Mouse (Mus musculus): ENCODE data around the gene Kif14. TPM values are rescaled to one million over a fixed set of nuclear protein-coding genes. Genes with fewer than 3 reads are reported as not detected.

Gene Kif14
- polyA plus RNA-seq, 1 experiment, result 14.6 TPM

- H3K4me1 ChIP-seq (ENCODE audit: control insufficient read depth, insufficient read depth, low read length), result peaks cover 4% of the 10 kb centered on the region
- TF ChIP-seq POLR2A (IDR thresholded peaks at IDR 0.05; ENCODE audit: low read depth, low read length) (no peak), CTCF (IDR thresholded peaks at IDR 0.05; ENCODE audit: borderline replicate concordance, insufficient read depth, low read length) (no peak)
These were observed 105.4 kb downstream of the Kif14 start for GRCm38 (mm10) chr1:136571530-136571929.

GRCm38 (mm10) chr1:136577890-136578663 is 111.9 kb downstream of the Kif14 start:
- TF ChIP-seq POLR2A (IDR thresholded peaks at IDR 0.05; ENCODE audit: low read depth, low read length) (no peak), CTCF (IDR thresholded peaks at IDR 0.05; ENCODE audit: borderline replicate concordance, insufficient read depth, low read length) (no peak)
- Histone ChIP-seq H3K27ac (ENCODE audit: insufficient read depth, low read length) (no peak overlapping the region), H3K4me1 (ENCODE audit: control insufficient read depth, insufficient read depth, low read length) (no peaks in the 10 kb centered on the region), H3K4me3 (ENCODE audit: insufficient read depth, low read length) (no peak overlapping the region)

More at GRCm38 (mm10) chr1:136571530-136571929, 105.4 kb downstream of the Kif14 start:
- no peak overlapping the region for H3K4me3 ChIP-seq (ENCODE audit: insufficient read depth, low read length)
- H3K27ac ChIP-seq (ENCODE audit: insufficient read depth, low read length), result no peak overlapping the region

- Histone ChIP-seq H3K4me1 (ENCODE audit: control insufficient read depth, insufficient read depth, low read length) (no peaks in the 10 kb centered on the region), H3K4me3 (ENCODE audit: insufficient read depth, low read length) (no peak overlapping the region), H3K27ac (ENCODE audit: insufficient read depth, low read length) (no peak overlapping the region)
- TF ChIP-seq POLR2A (IDR thresholded peaks at IDR 0.05; ENCODE audit: low read depth, low read length) (no peak), CTCF (IDR thresholded peaks at IDR 0.05; ENCODE audit: borderline replicate concordance, insufficient read depth, low read length) (no peak)
These were observed 113.2 kb downstream of the Kif14 start for GRCm38 (mm10) chr1:136579360-136579759.

- no peak for TF ChIP-seq POLR2A (IDR thresholded peaks at IDR 0.05; ENCODE audit: low read depth, low read length)
- no peak for TF ChIP-seq CTCF (IDR thresholded peaks at IDR 0.05; ENCODE audit: borderline replicate concordance, insufficient read depth, low read length)
- Histone ChIP-seq H3K4me3 (ENCODE audit: insufficient read depth, low read length) (no peak overlapping the region), H3K4me1 (ENCODE audit: control insufficient read depth, insufficient read depth, low read length) (no peaks in the 10 kb centered on the region), H3K27ac (ENCODE audit: insufficient read depth, low read length) (no peak overlapping the region)
These were observed 114.1 kb downstream of the Kif14 start for GRCm38 (mm10) chr1:136580266-136580665.

Other genes with a start within 250 kb of the Kif14 start
- gene Inava, start 232.1 kb upstream of the Kif14 start, polyA plus RNA-seq (2011; ENCODE audit: insufficient read length, low read depth, missing spikeins), result 4.1 and 5.0 TPM in 2 replicates
- gene Gpr25, start 205.5 kb upstream of the Kif14 start, polyA plus RNA-seq (2011; ENCODE audit: insufficient read length, low read depth, missing spikeins), result not detected in 2 replicates
- 38.4 and 40.0 TPM in 2 replicates for gene Camsap2, start 120.2 kb upstream of the Kif14 start, polyA plus RNA-seq (2011; ENCODE audit: insufficient read length, low read depth, missing spikeins)
- gene Ddx59, start 51.1 kb upstream of the Kif14 start, polyA plus RNA-seq (2011; ENCODE audit: insufficient read length, low read depth, missing spikeins), result 7.0 and 7.5 TPM in 2 replicates
- 29.5 and 33.0 TPM in 2 replicates for gene Zfp281, start 158.6 kb downstream of the Kif14 start, polyA plus RNA-seq (2011; ENCODE audit: insufficient read length, low read depth, missing spikeins)